Mouse (Mus musculus): Measurements from ENCODE around the gene Sla2. TPM values are rescaled to one million over a fixed set of nuclear protein-coding genes. Genes with fewer than 3 reads are reported as not detected.

Gene Sla2
- total and polyA plus RNA-seq, 3 experiments: 0.33 TPM; not detected in 2

GRCm38 (mm10) chr2:156898374-156898773 lies 11.4 kb upstream of the Sla2 start:
- H3K4me3 ChIP-seq: no peak overlapping the region
- no peaks in the 10 kb centered on the region for H3K27me3 ChIP-seq (ENCODE audit: control insufficient read depth, insufficient read depth, low read length)
- DNase-seq: no peak
- no peak overlapping the region for H3K27ac ChIP-seq
- H3K9ac ChIP-seq (ENCODE audit: low read depth, low read length): no peak overlapping the region
- TF ChIP-seq CTCF (IDR thresholded peaks at IDR 0.05) (no peak), POLR2A (IDR thresholded peaks at IDR 0.05; ENCODE audit: insufficient read depth, low read depth, low read length) (no peak), EP300 (IDR thresholded peaks at IDR 0.05; ENCODE audit: insufficient read depth, low read depth, low read length) (no peak)
- no peaks in the 10 kb centered on the region for H3K36me3 ChIP-seq (ENCODE audit: control insufficient read depth, insufficient read depth, low read length)
- intact Hi-C loops (cut with DNase I): no loop called here
- H3K79me2 ChIP-seq (replicated peaks; ENCODE audit: control insufficient read depth, insufficient read depth, low read length): no peaks in the 10 kb centered on the region
- WGBS: 31% methylated on average over 4 of the region's 4 CpGs
- H3K4me1 ChIP-seq (ENCODE audit: control insufficient read depth, insufficient read depth, low read length): no peaks in the 10 kb centered on the region

GRCm38 (mm10) chr2:156897034-156897433 lies 10.0 kb upstream of the Sla2 start:
- Histone ChIP-seq H3K27me3 (ENCODE audit: control insufficient read depth, insufficient read depth, low read length) (no peaks in the 10 kb centered on the region), H3K4me1 (ENCODE audit: control insufficient read depth, insufficient read depth, low read length) (no peaks in the 10 kb centered on the region), H3K9ac (ENCODE audit: low read depth, low read length) (no peak overlapping the region), H3K4me3 (no peak overlapping the region), H3K27ac (no peak overlapping the region), H3K79me2 (replicated peaks; ENCODE audit: control insufficient read depth, insufficient read depth, low read length) (no peaks in the 10 kb centered on the region), H3K36me3 (ENCODE audit: control insufficient read depth, insufficient read depth, low read length) (no peaks in the 10 kb centered on the region)
- intact Hi-C loops (cut with DNase I): no loop called here
- no peak for DNase-seq
- WGBS: 87% methylated on average over 9 of the region's 9 CpGs
- no peak for TF ChIP-seq EP300 (IDR thresholded peaks at IDR 0.05; ENCODE audit: insufficient read depth, low read depth, low read length)

GRCm38 (mm10) chr2:156896384-156896914 lies 9.5 kb upstream of the Sla2 start:
- no peak for TF ChIP-seq POLR2A (IDR thresholded peaks at IDR 0.05; ENCODE audit: insufficient read depth, low read depth, low read length)
- no peak for TF ChIP-seq CTCF (IDR thresholded peaks at IDR 0.05)
- TF ChIP-seq EP300 (IDR thresholded peaks at IDR 0.05; ENCODE audit: insufficient read depth, low read depth, low read length): no peak
- H3K36me3 ChIP-seq (ENCODE audit: control insufficient read depth, insufficient read depth, low read length): no peaks in the 10 kb centered on the region
- H3K4me1 ChIP-seq (ENCODE audit: control insufficient read depth, insufficient read depth, low read length): no peaks in the 10 kb centered on the region
- no peaks in the 10 kb centered on the region for H3K27me3 ChIP-seq (ENCODE audit: control insufficient read depth, insufficient read depth, low read length)
- 64% methylated on average over 9 of the region's 9 CpGs for WGBS
- DNase-seq: no peak
- no peak overlapping the region for H3K4me3 ChIP-seq
- H3K79me2 ChIP-seq (replicated peaks; ENCODE audit: control insufficient read depth, insufficient read depth, low read length): no peaks in the 10 kb centered on the region
- intact Hi-C loops (cut with DNase I): no loop called here
- no peak overlapping the region for H3K27ac ChIP-seq
- no peak overlapping the region for H3K9ac ChIP-seq (ENCODE audit: low read depth, low read length)

GRCm38 (mm10) chr2:156894496-156895265 lies 7.7 kb upstream of the Sla2 start:
- H3K79me2 ChIP-seq (replicated peaks; ENCODE audit: control insufficient read depth, insufficient read depth, low read length): no peaks in the 10 kb centered on the region
- H3K27ac ChIP-seq: no peak overlapping the region
- no peak overlapping the region for H3K9ac ChIP-seq (ENCODE audit: low read depth, low read length)
- TF ChIP-seq EP300 (IDR thresholded peaks at IDR 0.05; ENCODE audit: insufficient read depth, low read depth, low read length) (no peak), POLR2A (IDR thresholded peaks at IDR 0.05; ENCODE audit: insufficient read depth, low read depth, low read length) (no peak), CTCF (IDR thresholded peaks at IDR 0.05) (no peak)
- H3K36me3 ChIP-seq (ENCODE audit: control insufficient read depth, insufficient read depth, low read length): no peaks in the 10 kb centered on the region
- WGBS: 77% methylated on average over 15 of the region's 15 CpGs
- intact Hi-C loops (cut with DNase I): no loop called here
- no peak for DNase-seq
- no peak overlapping the region for H3K4me3 ChIP-seq
- no peaks in the 10 kb centered on the region for H3K27me3 ChIP-seq (ENCODE audit: control insufficient read depth, insufficient read depth, low read length)
- H3K4me1 ChIP-seq (ENCODE audit: control insufficient read depth, insufficient read depth, low read length): no peaks in the 10 kb centered on the region

- H3K4me1 ChIP-seq (ENCODE audit: control insufficient read depth, insufficient read depth, low read length): no peaks in the 10 kb centered on the region
- TF ChIP-seq POLR2A (IDR thresholded peaks at IDR 0.05; ENCODE audit: insufficient read depth, low read depth, low read length) (no peak), EP300 (IDR thresholded peaks at IDR 0.05; ENCODE audit: insufficient read depth, low read depth, low read length) (no peak), CTCF (IDR thresholded peaks at IDR 0.05) (no peak)
- no peaks in the 10 kb centered on the region for H3K36me3 ChIP-seq (ENCODE audit: control insufficient read depth, insufficient read depth, low read length)
- WGBS: 71% methylated on average over 6 of the region's 6 CpGs
- intact Hi-C loops (cut with DNase I): no loop called here
- no peaks in the 10 kb centered on the region for H3K79me2 ChIP-seq (replicated peaks; ENCODE audit: control insufficient read depth, insufficient read depth, low read length)
- no peak overlapping the region for H3K4me3 ChIP-seq
- no peaks in the 10 kb centered on the region for H3K27me3 ChIP-seq (ENCODE audit: control insufficient read depth, insufficient read depth, low read length)
- H3K27ac ChIP-seq: no peak overlapping the region
- no peak for DNase-seq
- H3K9ac ChIP-seq (ENCODE audit: low read depth, low read length): no peak overlapping the region
Measured at GRCm38 (mm10) chr2:156892821-156893220, 5.8 kb upstream of the Sla2 start.

- no peak for DNase-seq
- Histone ChIP-seq H3K27ac (no peak overlapping the region), H3K79me2 (replicated peaks; ENCODE audit: control insufficient read depth, insufficient read depth, low read length) (no peaks in the 10 kb centered on the region), H3K4me1 (ENCODE audit: control insufficient read depth, insufficient read depth, low read length) (no peaks in the 10 kb centered on the region), H3K4me3 (no peak overlapping the region), H3K9ac (ENCODE audit: low read depth, low read length) (no peak overlapping the region), H3K36me3 (ENCODE audit: control insufficient read depth, insufficient read depth, low read length) (no peaks in the 10 kb centered on the region), H3K27me3 (ENCODE audit: control insufficient read depth, insufficient read depth, low read length) (no peaks in the 10 kb centered on the region)
- intact Hi-C loops (cut with DNase I): no loop called here
- WGBS: 72% methylated on average over 3 of the region's 3 CpGs
- TF ChIP-seq CTCF (IDR thresholded peaks at IDR 0.05): no peak
- TF ChIP-seq POLR2A (IDR thresholded peaks at IDR 0.05; ENCODE audit: insufficient read depth, low read depth, low read length): no peak
- no peak for TF ChIP-seq EP300 (IDR thresholded peaks at IDR 0.05; ENCODE audit: insufficient read depth, low read depth, low read length)
Measured at GRCm38 (mm10) chr2:156892240-156892639, 5.2 kb upstream of the Sla2 start.

Data from heart, adult 2 months (tissue).